Mouse (Mus musculus): Measurements from ENCODE around the gene Gle1. TPM values are rescaled to one million over a fixed set of nuclear protein-coding genes. Genes with fewer than 3 reads are reported as not detected.
"Not testable (repeated sequence)": the region's sequence is repeated elsewhere in the genome, so short reads cannot be mapped to it uniquely, and the experiment has no call there.

The Gle1 gene
- 10 to 100 TPM; 20.9 to 21.7 TPM for total RNA-seq (2021)
- long read RNA-seq, experiment 1, full-length matches to known transcripts: 40 of 54 reads
- long read RNA-seq, experiment 1, partial matches to known transcripts: 0 of 54 reads
- long read RNA-seq, experiment 1, other reads (novel, unspliced or antisense): 14 of 54 reads
- long read RNA-seq, experiment 2, full-length matches to known transcripts: 41 of 51 reads
- long read RNA-seq, experiment 2, partial matches to known transcripts: 2 of 51 reads
- long read RNA-seq, experiment 2, other reads (novel, unspliced or antisense): 8 of 51 reads

GRCm38 (mm10) chr2:29934906-29935599 is at the start of gene Gle1:
Gle1 (plus strand) TSS chr2:29935426.
- DNase-seq: peak; percentile 98

GRCm38 (mm10) chr2:29886659-29887292 is 48.5 kb upstream of the Gle1 start:
- DNase-seq: not testable (repeated sequence)

- DNase-seq: peak; percentile 100
These were observed 45.9 kb upstream of the Gle1 start, which contains the start of gene Odf2 for GRCm38 (mm10) chr2:29889066-29889944. Odf2 (plus strand) TSS chr2:29889221.

- DNase-seq: peak; percentile 78
These were observed 45.0 kb upstream of the Gle1 start for GRCm38 (mm10) chr2:29889991-29890833.

- no peak for DNase-seq
These were observed 43.5 kb upstream of the Gle1 start for GRCm38 (mm10) chr2:29891773-29892172.

- no peak for DNase-seq
These were observed 39.2 kb upstream of the Gle1 start for GRCm38 (mm10) chr2:29896071-29896470.

- no peak for DNase-seq
These were observed 37.9 kb upstream of the Gle1 start for GRCm38 (mm10) chr2:29897366-29897765.

GRCm38 (mm10) chr2:29898081-29898480 is 37.1 kb upstream of the Gle1 start:
- DNase-seq: no peak

GRCm38 (mm10) chr2:29902194-29902593 is 33.0 kb upstream of the Gle1 start:
- no peak for DNase-seq

GRCm38 (mm10) chr2:29908171-29908570 is 27.1 kb upstream of the Gle1 start:
- not testable (repeated sequence) for DNase-seq

- no peak for DNase-seq
These were observed 25.2 kb upstream of the Gle1 start for GRCm38 (mm10) chr2:29910042-29910441.

GRCm38 (mm10) chr2:29917621-29918020 is 17.6 kb upstream of the Gle1 start:
- DNase-seq: no peak

GRCm38 (mm10) chr2:29922011-29922410 is 13.2 kb upstream of the Gle1 start:
- DNase-seq: peak; percentile 89

- DNase-seq: no peak
These were observed 8.7 kb upstream of the Gle1 start for GRCm38 (mm10) chr2:29926542-29926941.

GRCm38 (mm10) chr2:29930506-29930905 is 4.7 kb upstream of the Gle1 start:
- no peak for DNase-seq

- no peak for DNase-seq
These were observed 4.0 kb upstream of the Gle1 start for GRCm38 (mm10) chr2:29931194-29931593.

GRCm38 (mm10) chr2:29940073-29940472 is 4.8 kb downstream of the Gle1 start:
- DNase-seq: no peak

- no peak for DNase-seq
These were observed 5.6 kb downstream of the Gle1 start for GRCm38 (mm10) chr2:29940826-29941225.

GRCm38 (mm10) chr2:29944723-29945122 is 9.5 kb downstream of the Gle1 start:
- DNase-seq: no peak

GRCm38 (mm10) chr2:29948896-29949295 is 13.7 kb downstream of the Gle1 start:
- DNase-seq: no peak

- no peak for DNase-seq
These were observed 26.0 kb downstream of the Gle1 start for GRCm38 (mm10) chr2:29961246-29961645.

All from gastrocnemius, postnatal 10 days (tissue).